Mouse (Mus musculus) ES-E14 (cell line): ENCODE measurements around the gene Pdzd8. TPM values are rescaled to one million over a fixed set of nuclear protein-coding genes. Genes with fewer than 3 reads are reported as not detected.

Experiments used
- DNase-seq: peaks from one replicate; pipeline ENCODE4 v3.0.0-alpha.2; 2013; ENCODE audit warnings: low read depth, low spot score
- H3K27ac ChIP-seq: 2 replicates; pipeline ENCODE4 v1.5.1; 2012; ENCODE audit warnings: low read depth, mild to moderate bottlenecking, low read length, moderate library complexity, mixed read lengths; ENCODE audit not compliant: poor library complexity, insufficient read depth, severe bottlenecking
- H3K36me3 ChIP-seq: 2 replicates; pipeline ENCODE4 v1.6.1; 2012; ENCODE audit warnings: mild to moderate bottlenecking, low read length, moderate library complexity, mixed read lengths; ENCODE audit not compliant: control insufficient read depth, poor library complexity, insufficient read depth, severe bottlenecking
- H3K4me1 ChIP-seq, 2 experiments: fragments of 150-350 bp in 1 of 2; sonication (generic) in 1 of 2; 2 replicates each; pipeline ENCODE4 v1.6.1; 2012; ENCODE audit warnings: low read length in 2 of 2, mild to moderate bottlenecking in 1 of 2, mixed read lengths in 1 of 2; ENCODE audit not compliant: control insufficient read depth in 2 of 2, insufficient read depth in 2 of 2, poor library complexity in 1 of 2
- H3K4me3 ChIP-seq, 2 experiments: fragments of 150-350 bp in 1 of 2; sonication (generic) in 1 of 2; 2 replicates each; pipeline ENCODE4 v1.5.1; 2012; ENCODE audit warnings: low read length in 2 of 2, low read depth in 1 of 2, mild to moderate bottlenecking in 1 of 2, mixed read lengths in 1 of 2; ENCODE audit not compliant: insufficient read depth in 1 of 2, poor library complexity in 1 of 2, severe bottlenecking in 1 of 2
- H3K9ac ChIP-seq: 2 replicates; pipeline ENCODE4 v1.6.1; 2012; ENCODE audit warnings: low read depth, mild to moderate bottlenecking, low read length, mixed read lengths; ENCODE audit not compliant: poor library complexity, insufficient read depth, severe bottlenecking
- H3K9me3 ChIP-seq: fragments of 150-350 bp; sonication (generic); 2 replicates; pipeline ENCODE4 v1.6.1; 2012; ENCODE audit warnings: low read depth, mild to moderate bottlenecking, low read length; ENCODE audit not compliant: control insufficient read depth, insufficient read depth
- CHD2 ChIP-seq: IDR thresholded peaks from 2 replicates; pipeline ENCODE4 v1.6.1; 2014; ENCODE audit warnings: mild to moderate bottlenecking, low read depth, low read length, inconsistent platforms
- HCFC1 ChIP-seq: IDR thresholded peaks from 2 replicates; pipeline ENCODE4 v1.6.1; 2012; ENCODE audit warnings: low read length, inconsistent platforms, borderline replicate concordance; ENCODE audit not compliant: insufficient read depth
- MAFK ChIP-seq: IDR thresholded peaks from 2 replicates; pipeline ENCODE4 v1.6.1; 2014; ENCODE audit warnings: mild to moderate bottlenecking, low read depth, low read length, inconsistent platforms; ENCODE audit not compliant: insufficient read depth
- ZC3H11A ChIP-seq: IDR thresholded peaks from 2 replicates; pipeline ENCODE4 v1.6.1; 2012; ENCODE audit warnings: low read depth, mild to moderate bottlenecking, inconsistent platforms, low read length, borderline replicate concordance
- ZNF384 ChIP-seq: IDR thresholded peaks from 2 replicates; pipeline ENCODE4 v1.6.1; 2012; ENCODE audit warnings: low read depth, low read length, inconsistent platforms
- in situ Hi-C, 2 experiments: fragments of 600-800 bp; cut with MboI; formaldehyde crosslinking; loops; one replicate each; pipeline ENCODE4 v1.15.1; 2025; ENCODE audit warnings: low sequenced_read_pairs in 2 of 2, inconsistent platforms in 1 of 2; ENCODE audit not compliant: unreplicated experiment in 2 of 2
- total RNA-seq: library from RNA; depleted of rRNA; stranded (reverse); fragments of 300-350 nt; gene quantifications from 2 replicates; pipeline ENCODE4 v1.2.3, GENCODE M21; 2012

Pdzd8 gene
- total RNA-seq, 1 experiment = 54.0 TPM

- in situ Hi-C loops = no loop called here
- no peak overlapping the region for H3K9ac ChIP-seq
- TF ChIP-seq ZC3H11A = no peak
- no peak for TF ChIP-seq MAFK
- TF ChIP-seq ZNF384 = no peak
- no peaks in the 10 kb centered on the region for H3K4me1 ChIP-seq
- H3K36me3 ChIP-seq = no peaks in the 10 kb centered on the region
- H3K9me3 ChIP-seq = no peaks in the 10 kb centered on the region
- H3K27ac ChIP-seq = no peak overlapping the region
- no peak for DNase-seq
- no peak overlapping the region for H3K4me3 ChIP-seq
Observed at GRCm38 (mm10) chr19:59376481-59376880, 30.9 kb upstream of the Pdzd8 start.

DNA sequence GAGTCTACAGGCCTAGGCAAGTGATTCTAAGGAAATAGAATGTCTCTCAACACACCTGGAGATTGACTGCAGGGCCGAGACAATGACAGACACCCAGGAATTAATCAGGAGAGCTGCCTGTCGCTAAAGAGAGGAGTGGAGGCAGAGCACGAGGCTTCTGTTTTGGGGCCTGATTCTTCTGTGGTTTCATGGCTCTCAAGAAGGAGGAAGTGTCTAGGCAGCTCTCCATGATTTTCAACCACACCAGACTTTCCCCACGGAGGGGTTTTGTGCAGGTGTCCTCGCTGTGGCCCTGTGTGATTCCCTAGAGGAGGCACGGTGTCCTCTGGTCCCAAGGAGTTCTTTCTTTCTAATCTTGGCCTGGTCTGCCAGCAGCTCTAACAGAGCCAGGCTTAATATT, 29.4 kb upstream of the Pdzd8 start:
- H3K4me1 ChIP-seq = no peaks in the 10 kb centered on the region
- H3K9ac ChIP-seq = no peak overlapping the region
- in situ Hi-C loops = no loop called here
- no peak for DNase-seq
- no peak overlapping the region for H3K4me3 ChIP-seq
- H3K9me3 ChIP-seq = no peaks in the 10 kb centered on the region
- no peaks in the 10 kb centered on the region for H3K36me3 ChIP-seq
- TF ChIP-seq MAFK = no peak
- TF ChIP-seq CHD2 = no peak
- TF ChIP-seq HCFC1 = no peak
- TF ChIP-seq ZNF384 = no peak
- TF ChIP-seq ZC3H11A = no peak
- no peak overlapping the region for H3K27ac ChIP-seq

- no peaks in the 10 kb centered on the region for H3K9me3 ChIP-seq
- TF ChIP-seq ZC3H11A (no peak), HCFC1 (no peak), MAFK (no peak), ZNF384 (no peak), CHD2 (no peak)
- H3K27ac ChIP-seq = no peak overlapping the region
- in situ Hi-C loops = no loop called here
- DNase-seq = no peak
- H3K36me3 ChIP-seq = no peaks in the 10 kb centered on the region
- H3K4me3 ChIP-seq = no peak overlapping the region
- H3K4me1 ChIP-seq = no peaks in the 10 kb centered on the region
- no peak overlapping the region for H3K9ac ChIP-seq
Observed at GRCm38 (mm10) chr19:59372928-59373327, 27.3 kb upstream of the Pdzd8 start.

DNA sequence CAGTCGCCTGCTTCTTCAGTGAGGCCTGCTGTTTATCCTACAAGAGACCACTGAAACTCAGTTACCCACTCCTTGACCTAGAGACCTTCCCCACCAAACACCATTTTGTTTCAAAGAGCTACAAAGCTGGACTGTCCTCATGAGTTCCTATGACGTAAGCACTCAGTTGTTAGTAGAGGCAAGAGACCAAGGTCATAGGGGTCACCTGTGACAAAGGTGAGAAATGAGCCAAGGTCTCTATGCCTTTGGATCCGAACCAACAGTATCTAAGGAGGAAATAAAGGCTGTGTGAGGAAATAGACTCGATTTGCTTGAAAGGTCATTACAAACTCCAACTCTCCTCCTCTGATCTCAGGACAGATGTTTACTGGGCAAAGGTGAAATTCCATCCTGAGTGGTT, 25.4 kb upstream of the Pdzd8 start:
- in situ Hi-C loops = no loop called here
- H3K36me3 ChIP-seq = no peaks in the 10 kb centered on the region
- H3K27ac ChIP-seq = no peak overlapping the region
- DNase-seq = no peak
- H3K4me1 ChIP-seq = no peaks in the 10 kb centered on the region
- H3K9me3 ChIP-seq = no peaks in the 10 kb centered on the region
- H3K9ac ChIP-seq = no peak overlapping the region
- TF ChIP-seq ZC3H11A = no peak
- no peak for TF ChIP-seq MAFK
- TF ChIP-seq HCFC1 = no peak
- TF ChIP-seq ZNF384 = no peak
- no peak for TF ChIP-seq CHD2
- H3K4me3 ChIP-seq = no peak overlapping the region

DNA sequence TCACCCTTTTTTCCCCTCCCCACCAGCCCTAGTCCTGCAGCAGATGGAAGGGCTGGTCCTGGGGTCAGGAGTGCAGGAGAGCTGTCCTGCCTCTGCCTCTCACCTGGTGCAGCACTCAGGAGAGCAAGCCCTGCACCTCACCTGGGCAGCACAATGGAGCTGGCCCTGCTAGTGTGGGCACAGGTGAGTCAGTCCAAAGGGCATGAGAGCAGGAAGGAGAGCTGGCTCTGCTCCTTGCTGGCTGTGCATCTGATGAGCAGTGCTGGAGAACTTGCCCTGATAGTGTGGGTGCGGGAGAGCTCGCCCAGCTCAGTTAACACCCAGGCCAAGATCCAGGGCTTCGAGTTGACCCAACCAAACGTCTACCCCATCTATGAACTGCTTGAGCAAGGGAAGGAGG, 22.3 kb upstream of the Pdzd8 start:
- no peak for TF ChIP-seq CHD2
- no peak for TF ChIP-seq HCFC1
- no peak for TF ChIP-seq MAFK
- no peak for TF ChIP-seq ZNF384
- TF ChIP-seq ZC3H11A = no peak
- Histone ChIP-seq H3K9ac (no peak overlapping the region), H3K36me3 (no peaks in the 10 kb centered on the region), H3K9me3 (no peaks in the 10 kb centered on the region), H3K4me3 (no peak overlapping the region), H3K4me1 (no peaks in the 10 kb centered on the region), H3K27ac (no peak overlapping the region)
- no peak for DNase-seq
- in situ Hi-C loops = no loop called here
